Mouse (Mus musculus) testis, adult 2 months (tissue): ENCODE data around the gene Itpr1.

Experiments
- CTCF ChIP-seq: fragments of 200-500 bp; IDR thresholded peaks from 2 replicates; pipeline ENCODE4 v1.5.1; 2012; ENCODE audit warnings: low read depth, mild to moderate bottlenecking, inconsistent platforms, low read length, moderate library complexity; ENCODE audit not compliant: control insufficient read depth, insufficient read depth, insufficient replicate concordance
- POLR2A ChIP-seq: fragments of 200-500 bp; IDR thresholded peaks from 2 replicates; pipeline ENCODE4 v1.6.1; 2012; ENCODE audit warnings: low read depth, mild to moderate bottlenecking, inconsistent platforms, low read length, moderate library complexity; ENCODE audit not compliant: control insufficient read depth

DNA sequence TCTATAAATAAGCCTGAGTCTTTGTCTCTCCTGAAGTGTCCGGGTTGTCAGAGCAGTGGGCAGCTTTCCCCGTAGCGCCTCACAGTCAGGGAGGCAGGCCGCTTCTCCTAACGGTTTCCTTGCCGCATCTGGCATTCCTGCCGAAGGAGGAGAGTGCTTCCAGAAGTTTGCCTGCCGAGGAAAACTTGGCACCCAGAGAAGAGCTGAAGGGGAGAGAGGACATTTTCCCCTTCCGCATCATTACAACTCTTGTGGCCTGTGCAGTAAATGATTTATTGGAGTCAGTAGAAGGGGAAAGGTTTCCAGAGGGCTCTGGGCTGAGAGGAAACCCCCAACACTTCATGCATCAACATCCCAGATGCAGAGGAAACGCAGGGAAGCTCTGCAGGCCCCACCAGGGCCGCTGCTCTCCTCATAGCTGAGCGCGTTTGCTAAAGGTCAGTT, 22.8 kb downstream of the Itpr1 start:
- TF ChIP-seq POLR2A, result no peak
- no peak for TF ChIP-seq CTCF
